Mouse (Mus musculus): ENCODE data around the gene Ttc30a1. TPM values are rescaled to one million over a fixed set of nuclear protein-coding genes. Genes with fewer than 3 reads are reported as not detected.

Ttc30a1 gene
- total and polyA plus RNA-seq, 2 experiments from 2014 or later: 4.8 to 11.4 TPM

DNA sequence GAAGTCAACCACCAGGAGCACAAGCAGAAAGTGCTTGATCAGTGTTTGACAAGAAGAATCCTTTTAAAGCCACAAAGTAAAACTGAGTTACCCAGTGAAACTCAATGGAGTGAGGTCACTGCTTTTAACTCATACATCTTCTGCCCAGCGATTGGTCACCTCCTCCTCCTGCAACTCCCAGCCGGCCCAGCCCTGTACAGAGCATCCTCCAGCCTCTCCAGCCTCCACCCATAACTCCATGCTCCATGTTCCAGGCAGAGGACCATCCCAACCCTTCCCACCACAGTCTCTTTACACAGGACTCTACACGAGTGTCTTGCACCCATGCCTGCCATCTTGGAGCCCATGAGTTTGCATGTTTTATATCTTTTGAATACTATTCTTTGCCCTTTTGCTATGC is 32.9 kb upstream of the Ttc30a1 start:
- Histone ChIP-seq H3K4me3 (ENCODE audit: low read length) (no peak overlapping the region), H3K27me3 (ENCODE audit: insufficient read depth, low read length) (no peaks in the 10 kb centered on the region), H3K27ac (no peak overlapping the region), H3K36me3 (ENCODE audit: insufficient read depth, low read length) (no peaks in the 10 kb centered on the region), H3K9me3 (ENCODE audit: low read length) (no peaks in the 10 kb centered on the region), H3K4me1 (ENCODE audit: insufficient read depth, low read length) (0 out of 2 replicates have a peak, but pooled peaks cover 3% of the 10 kb centered on the region), H3K4me2 (ENCODE audit: low read depth, low read length) (no peak overlapping the region), H3K9ac (replicated peaks; ENCODE audit: low read length) (no peak overlapping the region)
- DNase-seq (ENCODE audit: low spot score) (no peak), ATAC-seq (no peak)
- TF ChIP-seq CTCF (IDR thresholded peaks at IDR 0.05; ENCODE audit: low read depth): no peak
- WGBS: 93% methylated on average over 3 of the region's 3 CpGs

- H3K9ac ChIP-seq (replicated peaks; ENCODE audit: low read length): no peak overlapping the region
- no peak for DNase-seq (ENCODE audit: low spot score)
- no peaks in the 10 kb centered on the region for H3K36me3 ChIP-seq (ENCODE audit: insufficient read depth, low read length)
- H3K27ac ChIP-seq: no peak overlapping the region
- no peak overlapping the region for H3K4me3 ChIP-seq (ENCODE audit: low read length)
- H3K27me3 ChIP-seq (ENCODE audit: insufficient read depth, low read length): no peaks in the 10 kb centered on the region
- no peaks in the 10 kb centered on the region for H3K4me1 ChIP-seq (ENCODE audit: insufficient read depth, low read length)
- no peak overlapping the region for H3K4me2 ChIP-seq (ENCODE audit: low read depth, low read length)
- H3K9me3 ChIP-seq (ENCODE audit: low read length): no peaks in the 10 kb centered on the region
- WGBS: 30% methylated on average over 4 of the region's 4 CpGs
- ATAC-seq: no peak
- no peak for TF ChIP-seq CTCF (IDR thresholded peaks at IDR 0.05; ENCODE audit: low read depth)
These were observed 24.4 kb upstream of the Ttc30a1 start for GRCm38 (mm10) chr2:76006194-76006593.

GRCm38 (mm10) chr2:76002899-76003298 is 21.1 kb upstream of the Ttc30a1 start:
- Histone ChIP-seq H3K36me3 (ENCODE audit: insufficient read depth, low read length) (no peaks in the 10 kb centered on the region), H3K4me1 (ENCODE audit: insufficient read depth, low read length) (no peaks in the 10 kb centered on the region), H3K9me3 (ENCODE audit: low read length) (no peaks in the 10 kb centered on the region), H3K27ac (no peak overlapping the region), H3K4me3 (ENCODE audit: low read length) (no peak overlapping the region), H3K4me2 (ENCODE audit: low read depth, low read length) (no peak overlapping the region), H3K9ac (replicated peaks; ENCODE audit: low read length) (no peak overlapping the region), H3K27me3 (ENCODE audit: insufficient read depth, low read length) (no peaks in the 10 kb centered on the region)
- TF ChIP-seq CTCF (IDR thresholded peaks at IDR 0.05; ENCODE audit: low read depth): no peak
- 46% methylated on average over 9 of the region's 9 CpGs for WGBS
- DNase-seq (ENCODE audit: low spot score) (no peak), ATAC-seq (no peak)

DNA sequence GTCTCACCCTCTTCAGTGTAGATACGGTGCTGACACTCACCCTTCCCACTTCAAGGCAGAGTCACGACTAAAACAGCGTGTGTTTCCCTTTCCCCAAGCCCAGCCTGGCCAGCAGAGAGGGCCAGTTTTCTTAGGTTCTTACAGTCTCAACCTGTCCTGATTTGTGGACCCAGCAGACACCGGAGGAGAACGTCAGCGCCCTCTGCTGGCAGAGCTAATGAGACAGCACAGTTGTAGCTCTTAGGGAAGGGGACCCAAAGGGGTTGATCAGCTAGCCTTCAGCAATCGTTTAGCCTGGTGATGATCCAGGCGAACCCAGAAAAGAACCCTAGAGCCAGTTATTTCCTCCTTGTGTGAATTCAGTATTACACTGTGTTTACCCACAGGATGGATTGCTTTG is 19.6 kb upstream of the Ttc30a1 start:
- WGBS: 41% methylated on average over 8 of the region's 8 CpGs
- no peak for ATAC-seq
- DNase-seq (ENCODE audit: low spot score): peak; percentile 41

GRCm38 (mm10) chr2:75999636-76000035 is 17.9 kb upstream of the Ttc30a1 start:
- Histone ChIP-seq H3K27me3 (ENCODE audit: insufficient read depth, low read length) (no peaks in the 10 kb centered on the region), H3K9ac (replicated peaks; ENCODE audit: low read length) (no peak overlapping the region), H3K4me2 (ENCODE audit: low read depth, low read length) (no peak overlapping the region), H3K9me3 (ENCODE audit: low read length) (no peaks in the 10 kb centered on the region), H3K36me3 (ENCODE audit: insufficient read depth, low read length) (no peaks in the 10 kb centered on the region), H3K4me3 (ENCODE audit: low read length) (no peak overlapping the region), H3K27ac (no peak overlapping the region), H3K4me1 (ENCODE audit: insufficient read depth, low read length) (no peaks in the 10 kb centered on the region)
- DNase-seq (ENCODE audit: low spot score) (no peak), ATAC-seq (no peak)
- WGBS: 49% methylated on average over 12 of the region's 12 CpGs
- TF ChIP-seq CTCF (IDR thresholded peaks at IDR 0.05; ENCODE audit: low read depth): no peak

More for the DNA sequence above, 19.6 kb upstream of the Ttc30a1 start:
- no peak overlapping the region for H3K4me3 ChIP-seq (ENCODE audit: low read length)
- peak; percentile 62 for TF ChIP-seq CTCF (IDR thresholded peaks at IDR 0.05; ENCODE audit: low read depth)
- no peaks in the 10 kb centered on the region for H3K4me1 ChIP-seq (ENCODE audit: insufficient read depth, low read length)
- H3K9me3 ChIP-seq (ENCODE audit: low read length): no peaks in the 10 kb centered on the region
- no peaks in the 10 kb centered on the region for H3K36me3 ChIP-seq (ENCODE audit: insufficient read depth, low read length)
- H3K4me2 ChIP-seq (ENCODE audit: low read depth, low read length): no peak overlapping the region
- no peak overlapping the region for H3K9ac ChIP-seq (replicated peaks; ENCODE audit: low read length)
- H3K27ac ChIP-seq: no peak overlapping the region
- H3K27me3 ChIP-seq (ENCODE audit: insufficient read depth, low read length): no peaks in the 10 kb centered on the region

DNA sequence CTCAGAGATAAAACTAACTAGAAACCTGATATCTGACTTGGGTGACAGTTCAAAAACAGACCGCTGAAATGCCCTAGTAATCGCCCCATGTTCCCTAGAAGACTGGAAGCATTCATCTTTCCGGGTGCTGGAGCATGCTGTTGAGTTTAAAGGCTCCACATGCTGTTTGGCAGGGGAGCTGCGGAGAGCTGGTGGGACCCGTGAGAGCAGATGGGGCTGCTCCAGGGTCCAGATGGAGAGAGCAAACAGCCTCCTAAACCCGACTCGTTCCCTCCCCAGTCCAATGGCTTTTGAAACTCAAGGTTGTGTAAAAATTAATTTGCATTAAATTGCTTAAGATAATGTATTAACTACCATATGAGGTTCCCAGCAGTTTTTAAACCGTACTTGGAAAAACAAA is 16.9 kb upstream of the Ttc30a1 start:
- 20% methylated on average over 8 of the region's 8 CpGs for WGBS
- no peak overlapping the region for H3K27ac ChIP-seq
- ATAC-seq: peak; percentile 45; the same call in 1 of the 2 replicates

DNA sequence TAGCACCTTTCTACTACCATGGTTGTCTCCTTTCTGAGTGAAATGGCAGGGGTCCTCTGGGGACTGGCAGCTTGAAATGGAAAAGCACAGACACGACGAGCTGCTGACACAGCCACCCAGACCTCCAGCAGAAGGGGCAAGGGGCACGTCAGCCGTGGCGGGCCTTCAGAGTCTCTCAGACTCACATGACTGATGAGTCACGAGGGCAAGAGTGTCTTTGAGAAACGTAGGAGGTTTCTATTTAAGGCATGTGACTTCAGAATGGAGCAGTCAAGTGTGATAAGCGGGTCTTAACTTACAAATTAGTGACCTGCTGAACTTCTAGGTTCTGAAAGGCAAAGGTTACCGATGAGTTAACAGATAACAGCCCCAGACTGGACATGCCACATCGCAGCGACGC is 16.0 kb upstream of the Ttc30a1 start:
- no peak for TF ChIP-seq CTCF (IDR thresholded peaks at IDR 0.05; ENCODE audit: low read depth)
- Histone ChIP-seq H3K9ac (replicated peaks; ENCODE audit: low read length) (no peak overlapping the region), H3K27me3 (ENCODE audit: insufficient read depth, low read length) (no peaks in the 10 kb centered on the region), H3K4me2 (ENCODE audit: low read depth, low read length) (no peak overlapping the region), H3K4me1 (ENCODE audit: insufficient read depth, low read length) (no peaks in the 10 kb centered on the region), H3K36me3 (ENCODE audit: insufficient read depth, low read length) (no peaks in the 10 kb centered on the region), H3K4me3 (ENCODE audit: low read length) (no peak overlapping the region), H3K27ac (0 out of 2 replicates have a peak overlapping the region, but pooled peaks have one; percentile 48), H3K9me3 (ENCODE audit: low read length) (no peaks in the 10 kb centered on the region)
- ATAC-seq: no peak
- 54% methylated on average over 12 of the region's 12 CpGs for WGBS
- no peak for DNase-seq (ENCODE audit: low spot score)

More for the DNA sequence above, 16.9 kb upstream of the Ttc30a1 start:
- Histone ChIP-seq H3K4me2 (ENCODE audit: low read depth, low read length) (no peak overlapping the region), H3K4me3 (ENCODE audit: low read length) (no peak overlapping the region), H3K4me1 (ENCODE audit: insufficient read depth, low read length) (no peaks in the 10 kb centered on the region), H3K9ac (replicated peaks; ENCODE audit: low read length) (no peak overlapping the region), H3K27me3 (ENCODE audit: insufficient read depth, low read length) (no peaks in the 10 kb centered on the region), H3K36me3 (ENCODE audit: insufficient read depth, low read length) (no peaks in the 10 kb centered on the region), H3K9me3 (ENCODE audit: low read length) (no peaks in the 10 kb centered on the region)
- TF ChIP-seq CTCF (IDR thresholded peaks at IDR 0.05; ENCODE audit: low read depth): no peak
- peak; percentile 59 for DNase-seq (ENCODE audit: low spot score)

Measured in hindbrain, postnatal 0 days (tissue).